Mouse (Mus musculus): Measurements from ENCODE around the gene Acot2. TPM values are rescaled to one million over a fixed set of nuclear protein-coding genes. Genes with fewer than 3 reads are reported as not detected.
A peak's percentile ranks its signal among the peaks of the same experiment; 100 is the strongest.
"Not testable (repeated sequence)": the region's sequence is repeated elsewhere in the genome, so short reads cannot be mapped to it uniquely, and the experiment has no call there.

The Acot2 gene
- polyA plus RNA-seq (2015; fragmentation: Nextera tagmentation; extraction: Ambion mirVana) = 24.0 and 24.4 TPM in 2 replicates

GRCm38 (mm10) chr12:83987583-83988441 lies at the start of gene Acot2:
Gene Acot2, plus strand, starts transcription at chr12:83987861.
- Histone ChIP-seq H3K27ac (replicated peaks) (peak within 1 kb of the TSS; percentile 95), H3K4me1 (peaks cover 5% of the 10 kb centered on the region; the same call in 1 of the 2 replicates), H3K4me3 (replicated peaks) (peak within 1 kb of the TSS; percentile 67), H3K4me2 (replicated peaks) (peak within 1 kb of the TSS; percentile 65), H3K36me3 (no peaks in the 10 kb centered on the region), H3K9me3 (replicated peaks) (no peaks in the 10 kb centered on the region), H3K9ac (peak within 1 kb of the TSS; percentile 58), H3K27me3 (no peaks in the 10 kb centered on the region)
- peak; percentile 93 for ATAC-seq (ENCODE audit: insufficient number of reproducible peaks, low FRiP score, low TSS enrichment, low read depth)
- WGBS = under 1% methylated on average over 80 of the region's 80 CpGs

GRCm38 (mm10) chr12:83938592-83938991 lies 49.1 kb upstream of the Acot2 start:
- H3K27me3 ChIP-seq; H3K9me3 ChIP-seq (replicated peaks); H3K36me3 ChIP-seq; H3K4me2 ChIP-seq (replicated peaks); H3K4me3 ChIP-seq (replicated peaks); H3K27ac ChIP-seq (replicated peaks); H3K4me1 ChIP-seq; ATAC-seq (ENCODE audit: insufficient number of reproducible peaks, low FRiP score, low TSS enrichment, low read depth); H3K9ac ChIP-seq: not testable (repeated sequence)
- 25% methylated on average over 1 of the region's 1 CpGs for WGBS

- H3K4me2 ChIP-seq (replicated peaks) = no peak overlapping the region
- no peaks in the 10 kb centered on the region for H3K4me1 ChIP-seq
- no peak for ATAC-seq (ENCODE audit: insufficient number of reproducible peaks, low FRiP score, low TSS enrichment, low read depth)
- H3K27ac ChIP-seq (replicated peaks) = no peak overlapping the region
- H3K9me3 ChIP-seq (replicated peaks) = no peaks in the 10 kb centered on the region
- WGBS = 66% methylated on average over 2 of the region's 2 CpGs
- H3K9ac ChIP-seq = no peak overlapping the region
- H3K4me3 ChIP-seq (replicated peaks) = no peak overlapping the region
- H3K27me3 ChIP-seq = no peaks in the 10 kb centered on the region
- H3K36me3 ChIP-seq = no peaks in the 10 kb centered on the region
Measured at GRCm38 (mm10) chr12:83939332-83939731, 48.3 kb upstream of the Acot2 start.

GRCm38 (mm10) chr12:83940031-83940430 lies 47.6 kb upstream of the Acot2 start:
- 53% methylated on average over 4 of the region's 4 CpGs for WGBS
- no peak for ATAC-seq (ENCODE audit: insufficient number of reproducible peaks, low FRiP score, low TSS enrichment, low read depth)
- no peaks in the 10 kb centered on the region for H3K9me3 ChIP-seq (replicated peaks)

GRCm38 (mm10) chr12:83941938-83942337 lies 45.7 kb upstream of the Acot2 start:
- H3K9me3 ChIP-seq (replicated peaks) = no peaks in the 10 kb centered on the region
- no peak overlapping the region for H3K27ac ChIP-seq (replicated peaks)
- H3K36me3 ChIP-seq = no peaks in the 10 kb centered on the region
- H3K4me2 ChIP-seq (replicated peaks) = no peak overlapping the region
- H3K4me1 ChIP-seq = no peaks in the 10 kb centered on the region
- WGBS = 75% methylated on average over 3 of the region's 3 CpGs
- ATAC-seq (ENCODE audit: insufficient number of reproducible peaks, low FRiP score, low TSS enrichment, low read depth) = no peak
- no peak overlapping the region for H3K4me3 ChIP-seq (replicated peaks)
- H3K27me3 ChIP-seq = no peaks in the 10 kb centered on the region
- no peak overlapping the region for H3K9ac ChIP-seq

More at GRCm38 (mm10) chr12:83940031-83940430, 47.6 kb upstream of the Acot2 start:
- Histone ChIP-seq H3K4me1 (no peaks in the 10 kb centered on the region), H3K36me3 (no peaks in the 10 kb centered on the region), H3K4me2 (replicated peaks) (no peak overlapping the region), H3K9ac (no peak overlapping the region), H3K27ac (replicated peaks) (no peak overlapping the region), H3K4me3 (replicated peaks) (no peak overlapping the region), H3K27me3 (no peaks in the 10 kb centered on the region)

GRCm38 (mm10) chr12:83947260-83947811 lies 40.3 kb upstream of the Acot2 start:
- Histone ChIP-seq H3K27ac (replicated peaks) (no peak overlapping the region), H3K9ac (no peak overlapping the region)
- ATAC-seq (ENCODE audit: insufficient number of reproducible peaks, low FRiP score, low TSS enrichment, low read depth) = no peak

GRCm38 (mm10) chr12:83949043-83949442 lies 38.6 kb upstream of the Acot2 start:
- no peaks in the 10 kb centered on the region for H3K27me3 ChIP-seq
- no peak overlapping the region for H3K4me3 ChIP-seq (replicated peaks)
- H3K9ac ChIP-seq = no peak overlapping the region
- no peak overlapping the region for H3K27ac ChIP-seq (replicated peaks)
- WGBS = 81% methylated on average over 4 of the region's 4 CpGs
- H3K4me2 ChIP-seq (replicated peaks) = no peak overlapping the region
- no peak for ATAC-seq (ENCODE audit: insufficient number of reproducible peaks, low FRiP score, low TSS enrichment, low read depth)
- no peaks in the 10 kb centered on the region for H3K9me3 ChIP-seq (replicated peaks)
- H3K4me1 ChIP-seq = peaks cover 29% of the 10 kb centered on the region
- H3K36me3 ChIP-seq = peaks cover 7% of the 10 kb centered on the region; the same call in 1 of the 2 replicates

More at GRCm38 (mm10) chr12:83947260-83947811, 40.3 kb upstream of the Acot2 start:
- Histone ChIP-seq H3K4me2 (replicated peaks) (no peak overlapping the region), H3K9me3 (replicated peaks) (no peaks in the 10 kb centered on the region), H3K27me3 (no peaks in the 10 kb centered on the region), H3K4me3 (replicated peaks) (no peak overlapping the region), H3K4me1 (peaks cover 18% of the 10 kb centered on the region), H3K36me3 (no peaks in the 10 kb centered on the region)
- WGBS = 80% methylated on average over 8 of the region's 8 CpGs

- 23% methylated on average over 11 of the region's 11 CpGs for WGBS
- Histone ChIP-seq H3K27ac (replicated peaks) (peak overlapping the region; percentile 87; the same call in 1 of the 2 replicates), H3K9ac (peak overlapping the region; percentile 70; the same call in 1 of the 2 replicates), H3K9me3 (replicated peaks) (no peaks in the 10 kb centered on the region), H3K36me3 (peaks cover 7% of the 10 kb centered on the region; the same call in 1 of the 2 replicates), H3K4me1 (peaks cover 29% of the 10 kb centered on the region), H3K4me2 (replicated peaks) (peak overlapping the region; percentile 93), H3K27me3 (no peaks in the 10 kb centered on the region), H3K4me3 (replicated peaks) (peak overlapping the region; percentile 86)
- ATAC-seq (ENCODE audit: insufficient number of reproducible peaks, low FRiP score, low TSS enrichment, low read depth) = no peak
Measured at GRCm38 (mm10) chr12:83949776-83950492, 37.7 kb upstream of the Acot2 start.

GRCm38 (mm10) chr12:83950493-83950839 lies 37.2 kb upstream of the Acot2 start, which contains the start of gene Riox1:
Gene Riox1, plus strand, starts transcription at chr12:83950608.
- ATAC-seq (ENCODE audit: insufficient number of reproducible peaks, low FRiP score, low TSS enrichment, low read depth) = peak; percentile 94
- 0% methylated on average over 37 of the region's 37 CpGs for WGBS
- Histone ChIP-seq H3K4me3 (replicated peaks) (peak within 1 kb of the TSS; percentile 86), H3K36me3 (peaks cover 7% of the 10 kb centered on the region; the same call in 1 of the 2 replicates), H3K4me1 (peaks cover 29% of the 10 kb centered on the region), H3K27ac (replicated peaks) (peak within 1 kb of the TSS; percentile 87), H3K4me2 (replicated peaks) (peak within 1 kb of the TSS; percentile 93), H3K27me3 (no peaks in the 10 kb centered on the region), H3K9me3 (replicated peaks) (no peaks in the 10 kb centered on the region), H3K9ac (peak within 1 kb of the TSS; percentile 70)

GRCm38 (mm10) chr12:83950840-83951701 lies 36.6 kb upstream of the Acot2 start:
- Histone ChIP-seq H3K9me3 (replicated peaks) (no peaks in the 10 kb centered on the region), H3K4me2 (replicated peaks) (peak overlapping the region; percentile 93), H3K27ac (replicated peaks) (peak overlapping the region; percentile 87), H3K27me3 (no peaks in the 10 kb centered on the region), H3K4me3 (replicated peaks) (peak overlapping the region; percentile 86), H3K9ac (peak overlapping the region; percentile 70), H3K4me1 (peaks cover 29% of the 10 kb centered on the region), H3K36me3 (peaks cover 11% of the 10 kb centered on the region; the same call in 1 of the 2 replicates)
- peak; percentile 67 for ATAC-seq (ENCODE audit: insufficient number of reproducible peaks, low FRiP score, low TSS enrichment, low read depth)
- under 1% methylated on average over 116 of the region's 116 CpGs for WGBS
